Mouse (Mus musculus): Measurements from ENCODE around the gene Insl5. TPM values are rescaled to one million over a fixed set of nuclear protein-coding genes. Genes with fewer than 3 reads are reported as not detected.

The Insl5 gene
- polyA plus RNA-seq, 1 experiment, result not detected

DNA sequence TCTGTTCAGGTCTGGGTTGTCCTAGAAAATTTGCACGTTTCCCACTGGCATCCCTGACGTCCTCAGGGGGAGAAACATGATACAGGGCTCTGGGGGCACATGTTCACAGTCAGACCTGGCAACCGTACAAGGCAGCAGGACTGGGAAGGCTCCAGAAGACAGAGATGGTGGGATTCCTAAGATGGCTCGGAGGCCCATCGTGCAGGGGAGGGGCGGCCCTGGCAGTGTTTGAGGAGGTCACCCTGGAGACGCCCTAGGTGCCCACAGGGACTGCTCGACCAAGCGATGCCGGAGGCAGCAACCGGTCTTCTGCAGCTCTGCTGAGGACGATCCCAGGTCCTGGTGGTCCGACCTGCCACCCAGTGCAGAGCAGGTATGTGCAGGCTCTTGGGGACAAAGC is 48.2 kb downstream of the Insl5 start, which contains the start of gene Tctex1d1:
Tctex1d1 (plus strand) TSS at position 167 of the 400 bp plus-strand sequence.
- no peaks in the 10 kb centered on the region for H3K4me1 ChIP-seq (ENCODE audit: control insufficient read depth, insufficient read depth, low read length)
- TF ChIP-seq POLR2A (IDR thresholded peaks at IDR 0.05; ENCODE audit: insufficient read depth, low read length) (no peak), CTCF (IDR thresholded peaks at IDR 0.05; ENCODE audit: low read depth, low read length) (no peak), EP300 (IDR thresholded peaks at IDR 0.05; ENCODE audit: insufficient read depth, low read depth, low read length) (no peak)
- no peaks in the 10 kb centered on the region for H3K36me3 ChIP-seq (ENCODE audit: control insufficient read depth, insufficient read depth, low read length, poor library complexity, severe bottlenecking)
- peaks cover 3% of the 10 kb centered on the region for H3K27me3 ChIP-seq (ENCODE audit: control insufficient read depth, insufficient read depth, low read length, poor library complexity, severe bottlenecking)
- H3K4me3 ChIP-seq (ENCODE audit: low read depth, low read length), result no peak within 1 kb of the TSS
- H3K9ac ChIP-seq (ENCODE audit: low read depth, poor library complexity, severe bottlenecking), result no peak within 1 kb of the TSS
- no peaks in the 10 kb centered on the region for H3K9me3 ChIP-seq (replicated peaks; ENCODE audit: control insufficient read depth, insufficient read depth, low read length, poor library complexity, severe bottlenecking)
- no peak within 1 kb of the TSS for H3K27ac ChIP-seq (ENCODE audit: insufficient read depth, low read length)

DNA sequence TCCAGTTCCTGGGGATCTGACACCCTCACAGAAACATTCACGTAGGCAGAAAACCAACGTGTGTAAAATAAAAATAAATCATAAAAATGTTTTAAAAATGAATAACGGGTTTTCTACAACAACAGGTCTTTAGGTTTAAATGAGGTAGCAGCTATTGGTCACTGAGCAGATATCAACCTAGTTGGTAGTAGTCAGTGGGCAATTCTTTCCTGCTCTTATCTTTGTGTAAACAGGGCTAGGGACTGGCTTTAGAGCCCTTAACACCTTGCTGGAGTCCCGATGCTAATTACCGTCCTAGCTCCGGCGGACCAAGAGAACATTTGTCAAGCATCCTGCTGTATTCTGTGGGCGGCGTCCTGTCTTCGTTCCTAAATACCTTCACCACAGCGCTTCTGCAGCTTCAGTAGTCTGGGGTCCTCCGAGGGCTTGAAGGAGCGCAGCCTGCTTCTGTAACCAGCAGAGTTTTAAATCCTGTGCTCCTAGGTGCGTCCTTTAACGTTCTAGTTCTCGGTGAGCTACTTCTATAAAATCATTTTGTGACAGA is 48.8 kb downstream of the Insl5 start:
- Histone ChIP-seq H3K9me3 (replicated peaks; ENCODE audit: control insufficient read depth, insufficient read depth, low read length, poor library complexity, severe bottlenecking) (no peaks in the 10 kb centered on the region), H3K27ac (ENCODE audit: insufficient read depth, low read length) (no peak overlapping the region), H3K27me3 (ENCODE audit: control insufficient read depth, insufficient read depth, low read length, poor library complexity, severe bottlenecking) (peaks cover 3% of the 10 kb centered on the region), H3K9ac (ENCODE audit: low read depth, poor library complexity, severe bottlenecking) (no peak overlapping the region), H3K36me3 (ENCODE audit: control insufficient read depth, insufficient read depth, low read length, poor library complexity, severe bottlenecking) (no peaks in the 10 kb centered on the region), H3K4me3 (ENCODE audit: low read depth, low read length) (no peak overlapping the region), H3K4me1 (ENCODE audit: control insufficient read depth, insufficient read depth, low read length) (no peaks in the 10 kb centered on the region)
- TF ChIP-seq EP300 (IDR thresholded peaks at IDR 0.05; ENCODE audit: insufficient read depth, low read depth, low read length) (no peak), CTCF (IDR thresholded peaks at IDR 0.05; ENCODE audit: low read depth, low read length) (no peak), POLR2A (IDR thresholded peaks at IDR 0.05; ENCODE audit: insufficient read depth, low read length) (no peak)

DNA sequence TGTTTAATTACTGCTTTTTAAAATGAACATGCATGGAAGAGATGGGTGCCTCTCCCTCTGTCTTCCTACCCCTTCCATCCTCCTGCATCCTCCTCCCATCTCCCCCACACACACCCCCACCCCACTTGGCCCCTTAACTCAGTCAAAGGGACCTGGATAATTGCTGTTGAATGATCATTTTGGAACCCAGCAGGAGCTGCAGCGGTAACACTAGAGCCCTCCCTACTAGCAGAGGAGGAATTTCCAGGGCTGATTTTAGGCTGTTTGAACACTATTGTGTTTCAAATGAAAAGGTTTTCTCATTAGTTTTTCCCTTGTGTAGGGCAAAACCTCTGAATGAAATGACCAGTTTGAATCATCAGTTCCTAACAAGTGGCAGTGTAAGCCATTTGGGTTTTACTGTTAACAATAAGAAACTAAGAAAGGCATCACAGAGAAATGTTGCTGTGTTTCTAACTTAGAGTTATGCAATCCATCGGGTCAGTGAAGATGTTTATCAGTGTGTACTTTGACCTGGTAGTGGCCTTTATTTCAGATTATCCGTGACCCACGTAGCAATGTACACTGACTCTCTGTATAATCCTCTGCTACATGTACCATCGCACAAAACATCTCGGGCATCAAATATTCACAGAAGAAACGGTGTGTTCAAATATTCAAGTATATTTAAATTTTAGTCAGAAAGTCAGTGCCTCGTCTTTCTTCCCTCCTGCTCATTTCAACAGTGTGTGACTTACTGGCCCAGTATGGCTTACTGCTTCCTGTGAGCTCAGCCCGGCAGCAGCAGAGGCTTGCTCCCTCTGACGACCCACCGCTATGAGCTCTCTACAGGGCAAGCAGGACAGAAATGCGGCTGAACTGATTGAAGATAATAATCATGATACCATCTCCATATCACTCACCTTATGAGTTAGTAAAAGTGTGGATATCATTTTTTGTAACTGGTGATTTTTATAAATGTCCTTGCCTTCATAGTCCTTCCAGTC is 50.1 kb downstream of the Insl5 start:
- no peaks in the 10 kb centered on the region for H3K4me1 ChIP-seq (ENCODE audit: control insufficient read depth, insufficient read depth, low read length)

DNA sequence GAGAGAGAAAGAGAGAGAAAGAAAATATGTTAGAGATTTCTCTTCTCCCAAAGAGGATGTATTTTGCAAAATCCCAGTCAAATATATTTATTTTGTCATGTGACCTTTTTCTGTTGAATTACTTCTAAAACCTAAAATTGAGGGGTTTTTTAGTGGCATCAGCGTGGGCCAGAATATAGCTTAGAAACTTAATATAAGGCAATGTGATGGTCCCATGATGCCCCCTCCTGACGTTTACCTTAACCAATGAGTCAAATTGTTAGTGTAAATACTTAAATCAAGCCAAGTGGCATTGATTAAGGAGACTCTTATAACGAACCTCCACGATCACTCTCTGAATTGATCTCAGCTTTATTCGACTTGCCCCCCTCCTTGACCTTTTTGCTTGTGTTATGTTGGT is 52.5 kb downstream of the Insl5 start:
- Histone ChIP-seq H3K36me3 (ENCODE audit: control insufficient read depth, insufficient read depth, low read length, poor library complexity, severe bottlenecking) (no peaks in the 10 kb centered on the region), H3K4me3 (ENCODE audit: low read depth, low read length) (no peak overlapping the region), H3K9ac (ENCODE audit: low read depth, poor library complexity, severe bottlenecking) (no peak overlapping the region), H3K9me3 (replicated peaks; ENCODE audit: control insufficient read depth, insufficient read depth, low read length, poor library complexity, severe bottlenecking) (no peaks in the 10 kb centered on the region), H3K27me3 (ENCODE audit: control insufficient read depth, insufficient read depth, low read length, poor library complexity, severe bottlenecking) (peaks cover 3% of the 10 kb centered on the region), H3K4me1 (ENCODE audit: control insufficient read depth, insufficient read depth, low read length) (no peaks in the 10 kb centered on the region), H3K27ac (ENCODE audit: insufficient read depth, low read length) (no peak overlapping the region)
- TF ChIP-seq CTCF (IDR thresholded peaks at IDR 0.05; ENCODE audit: low read depth, low read length) (no peak), EP300 (IDR thresholded peaks at IDR 0.05; ENCODE audit: insufficient read depth, low read depth, low read length) (no peak), POLR2A (IDR thresholded peaks at IDR 0.05; ENCODE audit: insufficient read depth, low read length) (no peak)

More for the DNA sequence above, 50.1 kb downstream of the Insl5 start:
- no peaks in the 10 kb centered on the region for H3K9me3 ChIP-seq (replicated peaks; ENCODE audit: control insufficient read depth, insufficient read depth, low read length, poor library complexity, severe bottlenecking)
- no peaks in the 10 kb centered on the region for H3K36me3 ChIP-seq (ENCODE audit: control insufficient read depth, insufficient read depth, low read length, poor library complexity, severe bottlenecking)
- peaks cover 3% of the 10 kb centered on the region for H3K27me3 ChIP-seq (ENCODE audit: control insufficient read depth, insufficient read depth, low read length, poor library complexity, severe bottlenecking)
- H3K4me3 ChIP-seq (ENCODE audit: low read depth, low read length), result no peak overlapping the region
- H3K9ac ChIP-seq (ENCODE audit: low read depth, poor library complexity, severe bottlenecking), result no peak overlapping the region
- H3K27ac ChIP-seq (ENCODE audit: insufficient read depth, low read length), result no peak overlapping the region
- TF ChIP-seq POLR2A (IDR thresholded peaks at IDR 0.05; ENCODE audit: insufficient read depth, low read length) (no peak), EP300 (IDR thresholded peaks at IDR 0.05; ENCODE audit: insufficient read depth, low read depth, low read length) (no peak), CTCF (IDR thresholded peaks at IDR 0.05; ENCODE audit: low read depth, low read length) (no peak)

DNA sequence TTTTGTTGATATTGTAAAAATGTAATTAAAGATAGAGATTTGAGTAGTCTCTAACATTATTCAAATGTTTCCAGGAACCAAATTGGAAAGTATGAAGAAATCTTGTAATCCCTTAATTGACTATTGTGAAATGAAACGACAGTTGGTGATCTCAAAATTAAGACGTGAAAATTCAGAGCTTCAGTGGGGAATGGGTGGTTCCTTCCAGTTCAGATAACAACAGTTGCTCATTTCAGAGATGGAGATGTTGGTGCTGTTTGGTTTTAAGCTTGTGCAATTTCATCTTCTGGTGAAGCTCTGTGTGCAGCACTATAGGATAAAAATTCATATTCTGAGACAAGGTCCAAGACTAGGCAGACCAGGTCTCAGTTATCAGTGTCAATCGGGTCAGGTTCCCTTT is 54.6 kb downstream of the Insl5 start:
- no peaks in the 10 kb centered on the region for H3K36me3 ChIP-seq (ENCODE audit: control insufficient read depth, insufficient read depth, low read length, poor library complexity, severe bottlenecking)
- no peak overlapping the region for H3K27ac ChIP-seq (ENCODE audit: insufficient read depth, low read length)
- no peaks in the 10 kb centered on the region for H3K4me1 ChIP-seq (ENCODE audit: control insufficient read depth, insufficient read depth, low read length)
- H3K9me3 ChIP-seq (replicated peaks; ENCODE audit: control insufficient read depth, insufficient read depth, low read length, poor library complexity, severe bottlenecking), result no peaks in the 10 kb centered on the region
- TF ChIP-seq POLR2A (IDR thresholded peaks at IDR 0.05; ENCODE audit: insufficient read depth, low read length), result no peak
- no peak for TF ChIP-seq EP300 (IDR thresholded peaks at IDR 0.05; ENCODE audit: insufficient read depth, low read depth, low read length)
- TF ChIP-seq CTCF (IDR thresholded peaks at IDR 0.05; ENCODE audit: low read depth, low read length), result no peak
- H3K9ac ChIP-seq (ENCODE audit: low read depth, poor library complexity, severe bottlenecking), result no peak overlapping the region
- no peaks in the 10 kb centered on the region; the same call in 1 of the 2 replicates for H3K27me3 ChIP-seq (ENCODE audit: control insufficient read depth, insufficient read depth, low read length, poor library complexity, severe bottlenecking)
- no peak overlapping the region for H3K4me3 ChIP-seq (ENCODE audit: low read depth, low read length)

DNA sequence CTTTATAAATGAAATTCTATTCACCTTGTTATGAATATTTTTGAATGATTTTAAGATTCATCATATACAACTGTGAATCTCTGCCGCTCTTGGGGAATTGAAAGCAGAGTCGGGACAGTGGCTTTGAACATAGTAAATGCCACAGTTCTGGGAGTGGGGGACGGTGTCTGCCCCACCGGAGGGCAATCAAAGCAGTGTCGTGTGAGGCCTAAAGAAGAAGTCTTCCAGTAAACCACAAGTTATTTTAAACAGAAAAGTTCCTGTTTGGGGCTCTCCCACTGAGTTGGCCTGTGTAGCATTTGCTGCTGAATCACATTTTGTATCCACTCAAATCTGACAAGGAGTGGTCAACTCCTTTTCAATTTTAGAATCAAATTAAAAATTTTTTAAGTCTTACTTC is 55.5 kb downstream of the Insl5 start:
- no peak for TF ChIP-seq EP300 (IDR thresholded peaks at IDR 0.05; ENCODE audit: insufficient read depth, low read depth, low read length)
- no peak for TF ChIP-seq POLR2A (IDR thresholded peaks at IDR 0.05; ENCODE audit: insufficient read depth, low read length)
- no peak for TF ChIP-seq CTCF (IDR thresholded peaks at IDR 0.05; ENCODE audit: low read depth, low read length)
- no peaks in the 10 kb centered on the region for H3K36me3 ChIP-seq (ENCODE audit: control insufficient read depth, insufficient read depth, low read length, poor library complexity, severe bottlenecking)
- H3K9ac ChIP-seq (ENCODE audit: low read depth, poor library complexity, severe bottlenecking), result no peak overlapping the region
- H3K27ac ChIP-seq (ENCODE audit: insufficient read depth, low read length), result no peak overlapping the region
- no peaks in the 10 kb centered on the region for H3K9me3 ChIP-seq (replicated peaks; ENCODE audit: control insufficient read depth, insufficient read depth, low read length, poor library complexity, severe bottlenecking)
- no peaks in the 10 kb centered on the region; the same call in 1 of the 2 replicates for H3K27me3 ChIP-seq (ENCODE audit: control insufficient read depth, insufficient read depth, low read length, poor library complexity, severe bottlenecking)
- no peak overlapping the region for H3K4me3 ChIP-seq (ENCODE audit: low read depth, low read length)
- no peaks in the 10 kb centered on the region for H3K4me1 ChIP-seq (ENCODE audit: control insufficient read depth, insufficient read depth, low read length)

Data from ES-Bruce4 (cell line).